Mouse (Mus musculus): ENCODE measurements around the gene Ptprj. TPM values are rescaled to one million over a fixed set of nuclear protein-coding genes. Genes with fewer than 3 reads are reported as not detected.
A peak's percentile ranks its signal among the peaks of the same experiment; 100 is the strongest.

The Ptprj gene
- total RNA-seq, 2 experiments from 2014 or later = 7.5 to 9.5 TPM

- DNase-seq = no peak
Observed at GRCm38 (mm10) chr2:90521909-90522308, 58.5 kb downstream of the Ptprj start.

- DNase-seq = no peak
Observed at GRCm38 (mm10) chr2:90518296-90518695, 62.2 kb downstream of the Ptprj start.

GRCm38 (mm10) chr2:90514969-90515368 lies 65.5 kb downstream of the Ptprj start:
- no peak for DNase-seq

- peak; percentile 43 for DNase-seq
Observed at GRCm38 (mm10) chr2:90509268-90509667, 71.2 kb downstream of the Ptprj start.

GRCm38 (mm10) chr2:90506143-90506542 lies 74.3 kb downstream of the Ptprj start:
- no peak for DNase-seq

GRCm38 (mm10) chr2:90504731-90505171 lies 75.7 kb downstream of the Ptprj start:
- peak; percentile 36 for DNase-seq

- no peak for DNase-seq
Observed at GRCm38 (mm10) chr2:90503182-90503833, 77.1 kb downstream of the Ptprj start.

- no peak for DNase-seq
Observed at GRCm38 (mm10) chr2:90502738-90503137, 77.7 kb downstream of the Ptprj start.

- DNase-seq = no peak
Observed at GRCm38 (mm10) chr2:90501708-90502107, 78.7 kb downstream of the Ptprj start.

GRCm38 (mm10) chr2:90500892-90501291 lies 79.6 kb downstream of the Ptprj start:
- DNase-seq = no peak

GRCm38 (mm10) chr2:90499002-90499401 lies 81.4 kb downstream of the Ptprj start:
- DNase-seq = no peak

GRCm38 (mm10) chr2:90497551-90497950 lies 82.9 kb downstream of the Ptprj start:
- no peak for DNase-seq

GRCm38 (mm10) chr2:90496680-90497074 lies 83.8 kb downstream of the Ptprj start:
- no peak for DNase-seq

GRCm38 (mm10) chr2:90496012-90496679 lies 84.3 kb downstream of the Ptprj start:
- no peak for DNase-seq

- DNase-seq = no peak
Observed at GRCm38 (mm10) chr2:90490279-90491046, 90.0 kb downstream of the Ptprj start.

- DNase-seq = no peak
Observed at GRCm38 (mm10) chr2:90489839-90490238, 90.6 kb downstream of the Ptprj start.

GRCm38 (mm10) chr2:90488690-90489590 lies 91.5 kb downstream of the Ptprj start:
- DNase-seq = no peak

GRCm38 (mm10) chr2:90487471-90488238 lies 92.8 kb downstream of the Ptprj start:
- no peak for DNase-seq

GRCm38 (mm10) chr2:90486226-90486755 lies 94.2 kb downstream of the Ptprj start:
- DNase-seq = no peak

GRCm38 (mm10) chr2:90481505-90481904 lies 98.9 kb downstream of the Ptprj start:
- no peak for DNase-seq

GRCm38 (mm10) chr2:90480747-90481308 lies 99.6 kb downstream of the Ptprj start:
- DNase-seq = no peak
